Mouse (Mus musculus): Measurements from ENCODE around the gene Igdcc3. TPM values are rescaled to one million over a fixed set of nuclear protein-coding genes. Genes with fewer than 3 reads are reported as not detected.

Igdcc3 gene
- polyA plus RNA-seq, 1 experiment from 2014 or later: 0.88 TPM

GRCm38 (mm10) chr9:65111698-65112097 is 29.3 kb upstream of the Igdcc3 start:
- Histone ChIP-seq H3K4me3 (no peak overlapping the region), H3K9me3 (no peaks in the 10 kb centered on the region), H3K4me1 (peaks cover 24% of the 10 kb centered on the region), H3K36me3 (peaks cover 12% of the 10 kb centered on the region), H3K27me3 (replicated peaks) (peaks cover 8% of the 10 kb centered on the region; the same call in 1 of the 2 replicates), H3K4me2 (no peak overlapping the region), H3K9ac (no peak overlapping the region), H3K27ac (replicated peaks) (no peak overlapping the region)
- 76% methylated on average over 5 of the region's 5 CpGs for WGBS
- no peak for ATAC-seq (ENCODE audit: extremely low read depth, insufficient number of reproducible peaks, low FRiP score, low TSS enrichment)

- H3K27me3 ChIP-seq (replicated peaks): peaks cover 3% of the 10 kb centered on the region; the same call in 1 of the 2 replicates
- H3K4me2 ChIP-seq: no peak overlapping the region
- H3K4me3 ChIP-seq: no peak overlapping the region
- peaks cover 22% of the 10 kb centered on the region for H3K36me3 ChIP-seq
- peaks cover 24% of the 10 kb centered on the region for H3K4me1 ChIP-seq
- H3K9me3 ChIP-seq: no peaks in the 10 kb centered on the region
- H3K27ac ChIP-seq (replicated peaks): no peak overlapping the region
- no peak for ATAC-seq (ENCODE audit: extremely low read depth, insufficient number of reproducible peaks, low FRiP score, low TSS enrichment)
- H3K9ac ChIP-seq: no peak overlapping the region
- 69% methylated on average over 2 of the region's 2 CpGs for whole genome bisulfite sequencing
Observed at GRCm38 (mm10) chr9:65113694-65114093, 27.3 kb upstream of the Igdcc3 start.

GRCm38 (mm10) chr9:65115891-65116290 is 25.1 kb upstream of the Igdcc3 start:
- H3K9me3 ChIP-seq: no peaks in the 10 kb centered on the region
- peak overlapping the region; percentile 65 for H3K27ac ChIP-seq (replicated peaks)
- H3K4me1 ChIP-seq: peaks cover 11% of the 10 kb centered on the region
- H3K4me3 ChIP-seq: no peak overlapping the region
- ATAC-seq (ENCODE audit: extremely low read depth, insufficient number of reproducible peaks, low FRiP score, low TSS enrichment): no peak
- no peaks in the 10 kb centered on the region for H3K27me3 ChIP-seq (replicated peaks)
- WGBS: 29% methylated on average over 2 of the region's 2 CpGs
- peaks cover 26% of the 10 kb centered on the region for H3K36me3 ChIP-seq
- peak overlapping the region; percentile 17; the same call in 1 of the 2 replicates for H3K9ac ChIP-seq
- no peak overlapping the region for H3K4me2 ChIP-seq

GRCm38 (mm10) chr9:65117516-65117915 is 23.5 kb upstream of the Igdcc3 start:
- Histone ChIP-seq H3K36me3 (peaks cover 26% of the 10 kb centered on the region), H3K27me3 (replicated peaks) (peaks cover 12% of the 10 kb centered on the region), H3K4me1 (peaks cover 13% of the 10 kb centered on the region), H3K9ac (no peak overlapping the region), H3K9me3 (no peaks in the 10 kb centered on the region), H3K27ac (replicated peaks) (no peak overlapping the region), H3K4me3 (no peak overlapping the region), H3K4me2 (no peak overlapping the region)
- WGBS: 50% methylated on average over 2 of the region's 2 CpGs
- no peak for ATAC-seq (ENCODE audit: extremely low read depth, insufficient number of reproducible peaks, low FRiP score, low TSS enrichment)

- peaks cover 24% of the 10 kb centered on the region for H3K36me3 ChIP-seq
- no peak for ATAC-seq (ENCODE audit: extremely low read depth, insufficient number of reproducible peaks, low FRiP score, low TSS enrichment)
- no peak overlapping the region for H3K4me2 ChIP-seq
- H3K27ac ChIP-seq (replicated peaks): no peak overlapping the region
- H3K27me3 ChIP-seq (replicated peaks): peaks cover 45% of the 10 kb centered on the region
- 5% methylated on average over 3 of the region's 3 CpGs for WGBS
- H3K4me3 ChIP-seq: no peak overlapping the region
- peaks cover 19% of the 10 kb centered on the region for H3K4me1 ChIP-seq
- H3K9me3 ChIP-seq: no peaks in the 10 kb centered on the region
- no peak overlapping the region for H3K9ac ChIP-seq
Observed at GRCm38 (mm10) chr9:65120935-65121334, 20.1 kb upstream of the Igdcc3 start.

- WGBS: 10% methylated on average over 18 of the region's 18 CpGs
- Histone ChIP-seq H3K4me3 (peak overlapping the region; percentile 20; the same call in 1 of the 2 replicates), H3K27ac (replicated peaks) (no peak overlapping the region), H3K36me3 (peaks cover 36% of the 10 kb centered on the region), H3K4me1 (peaks cover 13% of the 10 kb centered on the region), H3K27me3 (replicated peaks) (peaks cover 53% of the 10 kb centered on the region), H3K4me2 (peak overlapping the region; percentile 52), H3K9ac (0 out of 2 replicates have a peak overlapping the region, but pooled peaks have one; percentile 44), H3K9me3 (no peaks in the 10 kb centered on the region)
- no peak for ATAC-seq (ENCODE audit: extremely low read depth, insufficient number of reproducible peaks, low FRiP score, low TSS enrichment)
Observed at GRCm38 (mm10) chr9:65122545-65122944, 18.4 kb upstream of the Igdcc3 start.

- 2% methylated on average over 48 of the region's 48 CpGs for WGBS
- Histone ChIP-seq H3K4me3 (peak overlapping the region; percentile 50), H3K4me1 (peaks cover 19% of the 10 kb centered on the region), H3K27ac (replicated peaks) (no peak overlapping the region), H3K27me3 (replicated peaks) (peaks cover 53% of the 10 kb centered on the region), H3K36me3 (peaks cover 26% of the 10 kb centered on the region), H3K9ac (peak overlapping the region; percentile 74), H3K9me3 (no peaks in the 10 kb centered on the region), H3K4me2 (peak overlapping the region; percentile 79)
- ATAC-seq (ENCODE audit: extremely low read depth, insufficient number of reproducible peaks, low FRiP score, low TSS enrichment): no peak
Observed at GRCm38 (mm10) chr9:65123552-65124168, 17.3 kb upstream of the Igdcc3 start.

GRCm38 (mm10) chr9:65128123-65128815 is 12.7 kb upstream of the Igdcc3 start:
- Histone ChIP-seq H3K9me3 (no peaks in the 10 kb centered on the region), H3K4me2 (peak overlapping the region; percentile 66), H3K27me3 (replicated peaks) (peaks cover 34% of the 10 kb centered on the region), H3K27ac (replicated peaks) (no peak overlapping the region), H3K36me3 (peaks cover 27% of the 10 kb centered on the region), H3K4me3 (peak overlapping the region; percentile 32), H3K9ac (peak overlapping the region; percentile 37), H3K4me1 (peaks cover 14% of the 10 kb centered on the region)
- 9% methylated on average over 25 of the region's 25 CpGs for WGBS
- ATAC-seq (ENCODE audit: extremely low read depth, insufficient number of reproducible peaks, low FRiP score, low TSS enrichment): no peak; the same call in 1 of the 2 replicates

- Histone ChIP-seq H3K9me3 (no peaks in the 10 kb centered on the region), H3K4me2 (no peak overlapping the region), H3K27me3 (replicated peaks) (peaks cover 21% of the 10 kb centered on the region), H3K27ac (replicated peaks) (no peak overlapping the region), H3K4me3 (no peak overlapping the region), H3K4me1 (peaks cover 6% of the 10 kb centered on the region), H3K9ac (no peak overlapping the region), H3K36me3 (peaks cover 28% of the 10 kb centered on the region)
- WGBS: 71% methylated on average over 5 of the region's 5 CpGs
- ATAC-seq (ENCODE audit: extremely low read depth, insufficient number of reproducible peaks, low FRiP score, low TSS enrichment): no peak
Observed at GRCm38 (mm10) chr9:65131717-65132116, 9.3 kb upstream of the Igdcc3 start.

GRCm38 (mm10) chr9:65133739-65134138 is 7.2 kb upstream of the Igdcc3 start:
- no peaks in the 10 kb centered on the region for H3K9me3 ChIP-seq
- H3K4me1 ChIP-seq: no peaks in the 10 kb centered on the region
- no peak overlapping the region for H3K4me3 ChIP-seq
- no peak overlapping the region for H3K27ac ChIP-seq (replicated peaks)
- WGBS: 4% methylated on average over 10 of the region's 10 CpGs
- peaks cover 26% of the 10 kb centered on the region for H3K27me3 ChIP-seq (replicated peaks)
- ATAC-seq (ENCODE audit: extremely low read depth, insufficient number of reproducible peaks, low FRiP score, low TSS enrichment): no peak
- H3K4me2 ChIP-seq: peak overlapping the region; percentile 47
- peaks cover 21% of the 10 kb centered on the region for H3K36me3 ChIP-seq
- no peak overlapping the region for H3K9ac ChIP-seq

- ATAC-seq (ENCODE audit: extremely low read depth, insufficient number of reproducible peaks, low FRiP score, low TSS enrichment): no peak
- Histone ChIP-seq H3K4me1 (peaks cover under 1% of the 10 kb centered on the region; the same call in 1 of the 2 replicates), H3K9me3 (no peaks in the 10 kb centered on the region), H3K4me3 (no peak overlapping the region), H3K27me3 (replicated peaks) (peaks cover 40% of the 10 kb centered on the region), H3K36me3 (peaks cover 21% of the 10 kb centered on the region), H3K9ac (no peak overlapping the region), H3K4me2 (no peak overlapping the region), H3K27ac (replicated peaks) (no peak overlapping the region)
- WGBS: 81% methylated on average over 4 of the region's 4 CpGs
Observed at GRCm38 (mm10) chr9:65135126-65135525, 5.9 kb upstream of the Igdcc3 start.

Data from heart, embryonic 13.5 days (tissue).